ENCODE assay signal across 8 mouse cellular contexts in genomic region chr4:133375812-133376577, GRCm38 (mm10). TPM values are rescaled to one million over a fixed set of nuclear protein-coding genes. Genes with fewer than 3 reads are reported as not detected.
DNase-seq lines count a peak whose midpoint lies in the region; ATAC-seq and TF ChIP-seq lines count a peak whose summit lies in the region.

No protein-coding gene starts in this region.

- no peak for TF ChIP-seq CTCF in hindbrain, postnatal 0 days (IDR thresholded peaks at IDR 0.05; ENCODE audit: low read depth)

- no peak overlapping the region for H3K9ac ChIP-seq in hindbrain, embryonic 13.5 days
- H3K9ac ChIP-seq in hindbrain, postnatal 0 days (replicated peaks; ENCODE audit: low read length): no peak overlapping the region

- no peak overlapping the region for H3K4me3 ChIP-seq in hindbrain, embryonic 13.5 days
- no peak overlapping the region for H3K4me3 ChIP-seq in hindbrain, postnatal 0 days (ENCODE audit: low read length)

- peak; percentile 36 to 40 for DNase-seq in cerebellum, adult 18-20 months
- DNase-seq in cerebellum, postnatal 4 days (ENCODE audit: low spot score in 2 of 2): no peak
- no peak for DNase-seq in hindbrain, postnatal 0 days (ENCODE audit: low spot score)
- peak; percentile 39 for DNase-seq in right cerebral cortex, postnatal 4 days
- no peak for DNase-seq in right cerebral cortex, postnatal 25 days

- H3K9me3 ChIP-seq in hindbrain, embryonic 13.5 days: no peaks in the 10 kb centered on the region
- no peaks in the 10 kb centered on the region for H3K9me3 ChIP-seq in hindbrain, postnatal 0 days (ENCODE audit: low read length)

- H3K36me3 ChIP-seq in hindbrain, embryonic 13.5 days: 0 out of 2 replicates have a peak, but pooled peaks cover 4% of the 10 kb centered on the region
- H3K36me3 ChIP-seq in hindbrain, postnatal 0 days (ENCODE audit: insufficient read depth, low read length): no peaks in the 10 kb centered on the region

- peak overlapping the region; percentile 52; the same call in 1 of the 2 replicates for H3K27ac ChIP-seq in hindbrain, embryonic 13.5 days
- no peak overlapping the region for H3K27ac ChIP-seq in hindbrain, postnatal 0 days

- no peaks in the 10 kb centered on the region for H3K27me3 ChIP-seq in hindbrain, embryonic 13.5 days
- no peaks in the 10 kb centered on the region for H3K27me3 ChIP-seq in hindbrain, postnatal 0 days (ENCODE audit: insufficient read depth, low read length)

- 48% methylated on average over 10 of the region's 10 CpGs for WGBS in hindbrain, embryonic 13.5 days
- WGBS in hindbrain, postnatal 0 days: 47% methylated on average over 10 of the region's 10 CpGs

- peaks cover 80% of the 10 kb centered on the region for H3K4me1 ChIP-seq in hindbrain, embryonic 13.5 days (replicated peaks)
- H3K4me1 ChIP-seq in hindbrain, postnatal 0 days (ENCODE audit: insufficient read depth, low read length): peaks cover 38% of the 10 kb centered on the region

- no peak overlapping the region for H3K4me2 ChIP-seq in hindbrain, embryonic 13.5 days
- H3K4me2 ChIP-seq in hindbrain, postnatal 0 days (ENCODE audit: low read depth, low read length): no peak overlapping the region

- no peak for ATAC-seq in hindbrain, embryonic 13.5 days (ENCODE audit: low FRiP score)
- no peak for ATAC-seq in hindbrain, postnatal 0 days
- ATAC-seq in megakaryocyte-erythroid progenitor cell, adult 5-6 weeks (replicated peaks; ENCODE audit: low FRiP score, low TSS enrichment, poor library complexity, severe bottlenecking): peak; percentile 31
- ATAC-seq in frontal cortex, adult (ENCODE audit: low TSS enrichment): no peak

RNA-seq across cellular contexts. Expression of gene Slc9a1, which starts 6.5 kb away (rescaled TPM):
- polyA plus RNA-seq in hindbrain, embryonic 13.5 days (2015; fragmentation: Nextera tagmentation; extraction: Ambion mirVana): 6.7 and 7.5 TPM in 2 replicates
- 21.2 and 21.7 TPM in 2 replicates for total RNA-seq in hindbrain, postnatal 0 days (2014; rRNA removed)
- polyA plus RNA-seq in hindbrain, postnatal 0 days (2015; fragmentation: Nextera tagmentation; extraction: Ambion mirVana): 8.2 and 10.1 TPM in 2 replicates
- 31.8 and 33.1 TPM in 2 replicates for total RNA-seq in megakaryocyte-erythroid progenitor cell, adult 5-6 weeks (2014; fragmentation: Nextera tagmentation)
- total RNA-seq in megakaryocyte-erythroid progenitor cell, adult 5-6 weeks (2017): 5.8 and 13.7 TPM in 2 replicates

RNA-seq across cellular contexts. Expression of gene Wdtc1, which starts 22.7 kb away (rescaled TPM):
- polyA plus RNA-seq in hindbrain, embryonic 13.5 days (2015; fragmentation: Nextera tagmentation; extraction: Ambion mirVana): 18.4 and 21.3 TPM in 2 replicates
- total RNA-seq in hindbrain, postnatal 0 days (2014; rRNA removed): 47.7 and 51.9 TPM in 2 replicates
- polyA plus RNA-seq in hindbrain, postnatal 0 days (2015; fragmentation: Nextera tagmentation; extraction: Ambion mirVana): 12.8 and 14.9 TPM in 2 replicates
- 15.3 and 18.6 TPM in 2 replicates for total RNA-seq in megakaryocyte-erythroid progenitor cell, adult 5-6 weeks (2014; fragmentation: Nextera tagmentation)
- 7.5 and 8.0 TPM in 2 replicates for total RNA-seq in megakaryocyte-erythroid progenitor cell, adult 5-6 weeks (2017)

Comparison
In these comparisons a context has a peak if more than half of its experiments do, and no peak if none do; other contexts are left out.
1. DNase-seq: peak in cerebellum, adult 18-20 months (2 of 2) and right cerebral cortex, postnatal 4 days (single experiment); none in cerebellum, postnatal 4 days (0 of 2), hindbrain, postnatal 0 days (single experiment) and right cerebral cortex, postnatal 25 days (single experiment).